Mouse (Mus musculus) splenic B cell, adult 2 months (primary cell): ENCODE results near the gene Psg20.
A peak's percentile ranks its signal among the peaks of the same experiment; 100 is the strongest.
"Not testable (repeated sequence)": the region's sequence is repeated elsewhere in the genome, so short reads cannot be mapped to it uniquely, and the experiment has no call there.

Experiments used
- DNase-seq: peaks from one replicate; pipeline ENCODE4 v3.0.0-alpha.2; 2011; ENCODE audit warnings: low read depth, low spot score
- H3K27me3 ChIP-seq: 2 replicates; pipeline ENCODE4 v1.6.1; 2012; ENCODE audit warnings: mild to moderate bottlenecking, low read length, moderate library complexity, mixed read lengths; ENCODE audit not compliant: control insufficient read depth, poor library complexity, insufficient read depth, severe bottlenecking
- H3K36me3 ChIP-seq: 2 replicates; pipeline ENCODE4 v1.6.1; 2012; ENCODE audit warnings: mild to moderate bottlenecking, low read length, moderate library complexity, mixed read lengths; ENCODE audit not compliant: control insufficient read depth, poor library complexity, insufficient read depth, severe bottlenecking

Psg20 gene

GRCm38 (mm10) chr7:18686085-18686484 is at the start of gene Psg20:
Psg20 (minus strand) TSS chr7:18686185.
- Histone ChIP-seq H3K27me3 (no peaks in the 10 kb centered on the region), H3K36me3 (no peaks in the 10 kb centered on the region)
- DNase-seq, result no peak

GRCm38 (mm10) chr7:18734451-18734850 is 48.5 kb upstream of the Psg20 start:
- H3K27me3 ChIP-seq, result no peaks in the 10 kb centered on the region
- no peaks in the 10 kb centered on the region for H3K36me3 ChIP-seq
- DNase-seq, result no peak

GRCm38 (mm10) chr7:18733111-18733510 is 47.1 kb upstream of the Psg20 start:
- no peak for DNase-seq
- no peaks in the 10 kb centered on the region for H3K27me3 ChIP-seq
- no peaks in the 10 kb centered on the region for H3K36me3 ChIP-seq

- DNase-seq, result no peak
- H3K36me3 ChIP-seq, result no peaks in the 10 kb centered on the region
- H3K27me3 ChIP-seq, result no peaks in the 10 kb centered on the region
Measured at GRCm38 (mm10) chr7:18728391-18728790, 42.4 kb upstream of the Psg20 start.

GRCm38 (mm10) chr7:18725931-18726330 is 39.9 kb upstream of the Psg20 start:
- DNase-seq, H3K36me3 ChIP-seq, H3K27me3 ChIP-seq: not testable (repeated sequence)

GRCm38 (mm10) chr7:18724001-18724400 is 38.0 kb upstream of the Psg20 start:
- no peak for DNase-seq
- H3K27me3 ChIP-seq, result no peaks in the 10 kb centered on the region
- no peaks in the 10 kb centered on the region for H3K36me3 ChIP-seq

- Histone ChIP-seq H3K27me3 (no peaks in the 10 kb centered on the region), H3K36me3 (no peaks in the 10 kb centered on the region)
- no peak for DNase-seq
Measured at GRCm38 (mm10) chr7:18717790-18718189, 31.8 kb upstream of the Psg20 start, which contains the start of gene Psg22. Psg22 (plus strand) TSS chr7:18718090.

GRCm38 (mm10) chr7:18715546-18715945 is 29.6 kb upstream of the Psg20 start:
- no peaks in the 10 kb centered on the region for H3K36me3 ChIP-seq
- H3K27me3 ChIP-seq, result no peaks in the 10 kb centered on the region
- DNase-seq, result no peak

- no peaks in the 10 kb centered on the region for H3K27me3 ChIP-seq
Measured at GRCm38 (mm10) chr7:18710846-18711245, 24.9 kb upstream of the Psg20 start.

GRCm38 (mm10) chr7:18710331-18710730 is 24.3 kb upstream of the Psg20 start:
- not testable (repeated sequence) for H3K27me3 ChIP-seq, H3K36me3 ChIP-seq
- peak; percentile 1 for DNase-seq

More at GRCm38 (mm10) chr7:18710846-18711245, 24.9 kb upstream of the Psg20 start:
- no peaks in the 10 kb centered on the region for H3K36me3 ChIP-seq
- no peak for DNase-seq

- Histone ChIP-seq H3K36me3 (no peaks in the 10 kb centered on the region), H3K27me3 (no peaks in the 10 kb centered on the region)
- DNase-seq, result no peak
Measured at GRCm38 (mm10) chr7:18685586-18685985, 399 bp downstream of the Psg20 start.

GRCm38 (mm10) chr7:18679772-18680171 is 6.2 kb downstream of the Psg20 start:
- H3K36me3 ChIP-seq, result no peaks in the 10 kb centered on the region
- no peak for DNase-seq
- H3K27me3 ChIP-seq, result no peaks in the 10 kb centered on the region

- not testable (repeated sequence) for H3K27me3 ChIP-seq, H3K36me3 ChIP-seq, DNase-seq
Measured at GRCm38 (mm10) chr7:18656625-18657024, 29.4 kb downstream of the Psg20 start, which contains the start of gene Psg21. Psg21 (minus strand) TSS chr7:18656725.

GRCm38 (mm10) chr7:18626921-18627320 is 59.1 kb downstream of the Psg20 start:
- DNase-seq, H3K27me3 ChIP-seq, H3K36me3 ChIP-seq: not testable (repeated sequence)
